Mouse (Mus musculus) frontal cortex, postnatal 36 days (tissue): ENCODE measurements around the gene Card19.
A peak's percentile ranks its signal among the peaks of the same experiment; 100 is the strongest.

ENCODE experiments used
- DNase-seq, 2 experiments: peaks; one replicate each; pipeline ENCODE4 v3.0.0; 2022; ENCODE audit warnings: low spot score in 2 of 2

The Card19 gene

GRCm38 (mm10) chr13:49194811-49195210 lies 21.0 kb downstream of the Card19 start:
- DNase-seq, result no peak

- no peak for DNase-seq
Measured at GRCm38 (mm10) chr13:49193650-49194049, 22.2 kb downstream of the Card19 start.

- DNase-seq, result no peak
Measured at GRCm38 (mm10) chr13:49192156-49192855, 23.5 kb downstream of the Card19 start.

- DNase-seq, result no peak
Measured at GRCm38 (mm10) chr13:49191673-49192035, 24.2 kb downstream of the Card19 start.

GRCm38 (mm10) chr13:49190876-49191672 lies 24.8 kb downstream of the Card19 start:
- DNase-seq, result no peak

- no peak for DNase-seq
Measured at GRCm38 (mm10) chr13:49189970-49190870, 25.6 kb downstream of the Card19 start.

- DNase-seq, result no peak
Measured at GRCm38 (mm10) chr13:49188966-49189360, 26.9 kb downstream of the Card19 start.

- no peak for DNase-seq
Measured at GRCm38 (mm10) chr13:49188219-49188965, 27.4 kb downstream of the Card19 start.

- DNase-seq, result peak; percentile 74
Measured at GRCm38 (mm10) chr13:49187288-49188218, 28.3 kb downstream of the Card19 start, which contains the start of gene Ninj1. Gene Ninj1, plus strand, starts transcription at chr13:49187485.

GRCm38 (mm10) chr13:49186798-49187287 lies 29.0 kb downstream of the Card19 start:
- no peak for DNase-seq

- no peak for DNase-seq
Measured at GRCm38 (mm10) chr13:49183646-49184045, 32.2 kb downstream of the Card19 start.

GRCm38 (mm10) chr13:49183161-49183560 lies 32.7 kb downstream of the Card19 start:
- no peak for DNase-seq

GRCm38 (mm10) chr13:49181411-49181984 lies 34.3 kb downstream of the Card19 start:
- DNase-seq, result no peak

GRCm38 (mm10) chr13:49180691-49181090 lies 35.1 kb downstream of the Card19 start:
- no peak for DNase-seq

- DNase-seq, result no peak
Measured at GRCm38 (mm10) chr13:49180274-49180673, 35.6 kb downstream of the Card19 start.

GRCm38 (mm10) chr13:49178839-49179585 lies 36.8 kb downstream of the Card19 start:
- DNase-seq, result peak; percentile 74 to 75

GRCm38 (mm10) chr13:49175509-49175908 lies 40.3 kb downstream of the Card19 start:
- no peak for DNase-seq

GRCm38 (mm10) chr13:49172971-49173596 lies 42.8 kb downstream of the Card19 start:
- DNase-seq, result peak; percentile 89 to 94
